Mouse (Mus musculus): ENCODE measurements around the gene Dclk3.

GRCm38 (mm10) chr9:111457936-111458310, 19.0 kb downstream of the Dclk3 start:
- TF ChIP-seq CTCF (IDR thresholded peaks at IDR 0.05; ENCODE audit: extremely low read depth, insufficient read depth, insufficient read length, insufficient replicate concordance) (no peak), POLR2A (IDR thresholded peaks at IDR 0.05; ENCODE audit: low read depth, low read length) (no peak)
